Mouse (Mus musculus) small intestine, adult 2 months (tissue): ENCODE measurements at regions not wholly inside any gene's neighbourhood (a gene's known extent, or its start where the extent isn't known, plus 50 kb on each side); places are given as distances from the start of the nearest gene placed in this dataset.

Experiments used
- H3K27ac ChIP-seq: fragments of 200-500 bp; 2 replicates; pipeline ENCODE4 v1.5.1; 2012; ENCODE audit warnings: low read depth, low read length, control low read depth, inconsistent platforms; ENCODE audit not compliant: insufficient read depth
- H3K27me3 ChIP-seq: fragments of 200-500 bp; 2 replicates; pipeline ENCODE4 v1.6.1; 2012; ENCODE audit warnings: mild to moderate bottlenecking, moderate library complexity, low read length, inconsistent platforms; ENCODE audit not compliant: control insufficient read depth, insufficient read depth
- H3K36me3 ChIP-seq: fragments of 200-500 bp; 2 replicates; pipeline ENCODE4 v1.6.1; 2012; ENCODE audit warnings: mild to moderate bottlenecking, low read length, control low read depth, inconsistent platforms; ENCODE audit not compliant: control insufficient read depth, insufficient read depth
- H3K4me1 ChIP-seq: fragments of 200-500 bp; 2 replicates; pipeline ENCODE4 v1.6.1; 2012; ENCODE audit warnings: low read length, inconsistent platforms, mixed read lengths; ENCODE audit not compliant: control insufficient read depth, insufficient read depth, insufficient read length
- H3K4me3 ChIP-seq: fragments of 200-500 bp; 2 replicates; pipeline ENCODE4 v1.5.1; 2012; ENCODE audit warnings: low read depth, mild to moderate bottlenecking, control low read depth, inconsistent platforms, low read length, moderate library complexity
- CTCF ChIP-seq: fragments of 200-500 bp; IDR thresholded peaks from 2 replicates; pipeline ENCODE4 v1.5.1; 2012; ENCODE audit warnings: low read depth, mild to moderate bottlenecking, control low read depth, inconsistent platforms, low read length, moderate library complexity, mixed read lengths; ENCODE audit not compliant: insufficient replicate concordance, insufficient read length; ENCODE audit errors: extremely low read depth
- POLR2A ChIP-seq: fragments of 200-500 bp; IDR thresholded peaks from 2 replicates; pipeline ENCODE4 v1.6.1; 2012; ENCODE audit warnings: low read depth, mild to moderate bottlenecking, control low read depth, inconsistent platforms, low read length, moderate library complexity
- WGBS: fragments of 180-500 bp; shearing (Covaris S2); methylation state at CpG from one replicate; pipeline ENCODE4 v1.1.7; 2018; 5-methylcytosine and 5-hydroxymethylcytosine counted together

DNA sequence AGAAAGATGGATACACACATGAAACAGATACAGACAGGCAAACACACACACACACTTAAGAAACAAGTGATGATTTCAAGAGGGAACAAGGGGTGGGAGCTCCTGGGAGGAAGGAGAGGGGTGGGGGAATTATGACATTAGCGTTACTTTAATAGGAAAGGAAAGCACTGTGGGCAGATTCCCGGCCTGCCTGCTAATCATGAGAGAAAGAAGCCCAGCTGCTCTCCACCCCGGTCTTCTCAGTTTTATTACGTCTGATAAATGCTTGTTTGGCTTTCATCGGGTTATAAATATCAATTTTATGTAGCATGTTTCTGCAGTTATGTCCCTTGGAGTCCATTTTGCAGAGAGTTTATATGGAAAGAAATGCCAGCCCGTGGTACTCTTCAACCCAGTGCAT, 554.1 kb downstream of the Zfp704 start:
- Histone ChIP-seq H3K4me1 (no peaks in the 10 kb centered on the region), H3K27ac (no peak overlapping the region), H3K27me3 (no peaks in the 10 kb centered on the region), H3K36me3 (no peaks in the 10 kb centered on the region), H3K4me3 (no peak overlapping the region)
- TF ChIP-seq POLR2A, result no peak
- no peak for TF ChIP-seq CTCF
- WGBS, result 32% methylated on average over 6 of the region's 6 CpGs
